Mouse (Mus musculus): ENCODE data around the gene A630095N17Rik.

A630095N17Rik gene

GRCm38 (mm10) chr1:75231664-75232152 lies at the start of gene A630095N17Rik:
TSS of gene A630095N17Rik (minus strand) at chr1:75232102.
- DNase-seq: no peak

- peak in 1 of 2 experiments; percentile 31 for DNase-seq
Measured at GRCm38 (mm10) chr1:75278228-75278627, 46.3 kb upstream of the A630095N17Rik start, which contains the start of gene Resp18. TSS of gene Resp18 (minus strand) at chr1:75278415.

GRCm38 (mm10) chr1:75277195-75278188 lies 45.6 kb upstream of the A630095N17Rik start:
- peak; percentile 32 to 39 for DNase-seq

GRCm38 (mm10) chr1:75264091-75264880 lies 32.4 kb upstream of the A630095N17Rik start, which contains the start of gene Ptprn:
TSS of gene Ptprn (minus strand) at chr1:75264502.
- DNase-seq: peak; percentile 71 to 74

- peak in 1 of 2 experiments; percentile 38 for DNase-seq
Measured at GRCm38 (mm10) chr1:75262969-75263951, 31.4 kb upstream of the A630095N17Rik start.

- DNase-seq: no peak
Measured at GRCm38 (mm10) chr1:75261278-75261677, 29.4 kb upstream of the A630095N17Rik start.

GRCm38 (mm10) chr1:75255516-75256046 lies 23.7 kb upstream of the A630095N17Rik start:
- DNase-seq: no peak

GRCm38 (mm10) chr1:75254625-75255013 lies 22.7 kb upstream of the A630095N17Rik start:
- no peak for DNase-seq

- peak; percentile 88 to 95 for DNase-seq
Measured at GRCm38 (mm10) chr1:75253849-75254624, 22.1 kb upstream of the A630095N17Rik start.

- DNase-seq: peak in 1 of 2 experiments; percentile 38
Measured at GRCm38 (mm10) chr1:75253029-75253428, 21.1 kb upstream of the A630095N17Rik start.

GRCm38 (mm10) chr1:75252308-75252707 lies 20.4 kb upstream of the A630095N17Rik start:
- no peak for DNase-seq

- DNase-seq: peak; percentile 88
Measured at GRCm38 (mm10) chr1:75251112-75251970, 19.4 kb upstream of the A630095N17Rik start.

- DNase-seq: peak; percentile 69 to 77
Measured at GRCm38 (mm10) chr1:75250498-75250897, 18.6 kb upstream of the A630095N17Rik start.

- peak; percentile 62 to 66 for DNase-seq
Measured at GRCm38 (mm10) chr1:75248041-75248772, 16.3 kb upstream of the A630095N17Rik start.

GRCm38 (mm10) chr1:75247071-75247930 lies 15.4 kb upstream of the A630095N17Rik start:
- no peak for DNase-seq

- DNase-seq: peak; percentile 52 to 58
Measured at GRCm38 (mm10) chr1:75244836-75245235, 12.9 kb upstream of the A630095N17Rik start.

- no peak for DNase-seq
Measured at GRCm38 (mm10) chr1:75244175-75244826, 12.4 kb upstream of the A630095N17Rik start.
